Mouse (Mus musculus): ENCODE results near the gene Vmn1r103.
"Not testable (repeated sequence)": the region's sequence is repeated elsewhere in the genome, so short reads cannot be mapped to it uniquely, and the experiment has no call there.

The Vmn1r103 gene

DNA sequence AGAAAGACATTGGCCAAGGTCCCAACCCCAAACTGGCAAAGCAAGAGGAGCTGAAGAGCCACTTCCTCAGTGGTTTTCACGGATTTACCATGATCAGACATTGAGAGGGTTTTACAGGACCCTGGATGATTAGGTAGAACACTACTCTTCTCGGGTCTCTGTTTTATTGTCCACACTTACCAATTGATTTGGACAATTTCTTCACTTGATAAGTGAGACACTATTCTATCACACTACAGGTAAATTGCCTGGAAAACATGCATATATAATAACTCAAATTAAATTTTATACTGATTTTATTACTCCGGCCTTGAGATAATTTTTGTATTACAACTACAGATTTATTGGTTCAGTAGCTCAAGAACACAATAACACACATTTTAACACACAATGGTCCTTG lies at the start of gene Vmn1r103:
Gene Vmn1r103 (minus strand): TSS at position 101 of the 400 bp plus-strand sequence.
- DNase-seq (ENCODE audit: low spot score in 2 of 2): not testable (repeated sequence)

DNA sequence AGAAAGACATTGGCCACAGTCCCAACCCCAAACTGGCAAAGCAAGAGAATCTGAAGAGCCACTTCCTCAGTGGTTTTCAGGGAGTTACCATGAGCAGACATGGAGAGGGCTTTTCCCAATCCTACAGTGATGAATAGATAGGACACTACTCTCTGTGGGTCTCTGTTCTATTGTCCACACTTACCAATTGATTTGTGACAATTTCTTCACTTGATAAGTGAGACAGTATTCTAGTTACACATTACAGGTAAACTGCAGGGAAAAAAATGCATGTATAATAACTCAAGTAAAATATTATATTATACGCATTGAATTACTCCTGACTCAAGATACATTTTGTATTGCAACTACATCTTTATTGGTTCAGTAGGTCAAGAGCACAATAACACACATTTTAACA lies 35.3 kb upstream of the Vmn1r103 start, which contains the start of gene Gm5726:
Gene Gm5726 (minus strand): TSS at position 101 of the 400 bp plus-strand sequence.
- not testable (repeated sequence) for DNase-seq (ENCODE audit: low spot score in 2 of 2)

DNA sequence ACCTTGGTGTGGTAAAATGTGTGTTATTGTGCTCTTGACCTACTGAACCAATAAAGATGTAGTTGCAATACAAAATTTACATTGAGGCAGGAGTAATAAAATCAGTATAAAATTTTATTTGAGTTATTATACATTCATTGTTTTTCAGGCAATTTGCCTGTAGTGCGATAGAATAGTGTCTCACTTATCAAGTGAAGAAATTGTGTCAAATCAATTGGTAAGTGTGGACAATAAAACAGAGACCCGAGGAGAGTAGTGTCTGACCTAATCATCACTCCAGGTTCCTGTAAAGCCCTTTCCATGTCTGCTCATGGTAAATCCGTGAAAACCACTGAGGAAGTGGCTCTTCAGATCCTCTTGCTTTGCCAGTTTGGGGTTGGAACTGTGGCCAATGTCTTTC lies 23.2 kb upstream of the Vmn1r103 start, which contains the start of gene Vmn1r104:
Gene Vmn1r104 (plus strand): TSS at position 301 of the 400 bp plus-strand sequence.
- not testable (repeated sequence) for DNase-seq (ENCODE audit: low spot score in 2 of 2)

DNA sequence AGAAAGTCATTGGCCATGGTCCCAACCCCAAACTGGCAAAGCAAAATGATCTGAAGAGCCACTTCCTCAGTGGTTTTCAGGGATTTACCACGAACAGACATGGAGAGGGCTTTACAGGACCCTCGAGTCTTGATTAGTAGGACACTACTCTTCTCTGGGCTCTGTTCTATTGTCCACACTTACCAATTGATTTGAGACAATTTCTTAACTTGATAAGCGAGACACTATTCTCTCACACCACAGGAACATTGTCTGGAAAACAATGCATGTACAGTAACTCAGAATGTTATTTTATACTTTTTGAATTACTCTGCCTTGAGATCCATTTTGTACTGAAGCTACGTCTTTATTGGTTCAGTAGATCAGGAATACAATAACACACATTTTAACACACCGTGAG lies 35.5 kb downstream of the Vmn1r103 start, which contains the start of gene Gm10670:
Gene Gm10670 (minus strand): TSS at position 101 of the 400 bp plus-strand sequence.
- not testable (repeated sequence) for DNase-seq (ENCODE audit: low spot score in 2 of 2)
